Mouse (Mus musculus): ENCODE measurements around the gene Serpini1.

DNA sequence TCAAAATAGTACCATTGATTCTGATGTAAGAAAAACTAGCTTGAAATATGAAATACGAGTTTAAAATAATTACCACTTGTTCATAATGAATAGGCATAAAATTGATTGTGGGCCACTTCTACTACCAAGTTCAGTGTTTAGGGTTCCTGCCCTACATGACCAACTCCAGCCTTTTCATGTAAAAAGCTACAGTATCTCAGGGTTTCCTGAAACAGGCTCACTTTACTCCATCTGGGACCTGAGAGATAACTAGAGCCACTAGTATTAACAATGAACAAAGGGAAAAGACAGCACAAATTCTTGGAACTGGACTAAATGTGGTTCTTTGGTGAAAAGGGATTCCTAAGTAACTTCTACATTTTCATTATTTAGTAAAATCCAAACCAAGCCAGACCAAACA, 13.1 kb upstream of the Serpini1 start:
- TF ChIP-seq POLR2A (IDR thresholded peaks at IDR 0.05; ENCODE audit: control insufficient read depth, low read depth, low read length) = no peak
- no peak for TF ChIP-seq CTCF (IDR thresholded peaks at IDR 0.05; ENCODE audit: control insufficient read depth, insufficient read depth, insufficient replicate concordance, low read depth, low read length)

All from testis, adult 2 months (tissue).